Mouse (Mus musculus) cerebellum, postnatal 4 days (tissue): Measurements from ENCODE around the gene Scgb1b11.
"Not testable (repeated sequence)": the region's sequence is repeated elsewhere in the genome, so short reads cannot be mapped to it uniquely, and the experiment has no call there.

Experiments
- DNase-seq, 2 experiments: peaks; one replicate each; pipeline ENCODE4 v3.0.0; 2022; ENCODE audit warnings: low spot score in 2 of 2, mixed read lengths in 1 of 2

Gene Scgb1b11

DNA sequence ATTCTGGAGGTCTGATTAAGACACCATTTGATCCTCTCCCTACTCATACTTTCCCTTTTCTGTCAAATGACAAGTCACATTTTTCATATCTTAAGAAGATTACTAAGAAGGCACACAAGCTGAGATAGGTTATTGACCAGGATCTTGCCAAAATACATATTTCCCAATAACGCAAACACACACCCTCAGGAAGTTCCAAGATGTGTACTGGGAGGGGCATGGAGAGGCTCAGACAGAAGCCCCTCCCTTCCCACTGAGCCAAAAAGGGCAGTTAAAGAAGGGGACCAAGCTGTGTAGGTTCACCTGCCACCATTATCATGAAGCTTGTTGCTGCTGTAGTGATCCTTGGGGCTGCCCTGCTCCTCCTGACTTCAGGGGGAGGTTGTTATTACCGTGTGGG, at the start of gene Scgb1b11:
TSS of gene Scgb1b11 (plus strand) at position 301 of the 400 bp plus-strand sequence.
- DNase-seq, result not testable (repeated sequence)

DNA sequence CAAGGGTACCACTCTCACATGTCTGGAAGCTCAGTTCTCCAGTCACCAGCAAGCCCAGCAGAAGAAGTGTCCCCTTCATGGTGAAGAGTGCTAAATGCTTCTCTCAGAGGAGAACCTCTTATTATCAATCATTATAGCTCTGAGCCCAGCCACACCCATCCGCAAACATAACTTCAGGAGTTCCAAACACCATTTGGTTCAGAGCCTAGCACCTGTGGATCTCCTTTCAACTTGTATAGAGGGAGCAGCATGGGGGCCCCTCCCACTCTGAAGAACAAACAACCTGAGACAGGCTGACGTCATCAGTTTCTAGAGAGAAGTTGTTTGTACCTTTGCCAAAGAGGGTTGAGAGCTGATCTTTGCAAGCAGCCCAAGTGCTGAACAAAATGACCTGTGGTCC, 11.6 kb upstream of the Scgb1b11 start, which contains the start of gene Scgb2b11:
TSS of gene Scgb2b11 (minus strand) at position 101 of the 400 bp plus-strand sequence.
- DNase-seq, result not testable (repeated sequence)
